Mouse (Mus musculus): ENCODE measurements around the gene Prrt1.

GRCm38 (mm10) chr17:34681132-34681571, 51.8 kb downstream of the Prrt1 start:
- no peak for TF ChIP-seq POLR2A (IDR thresholded peaks at IDR 0.05; ENCODE audit: low read depth, low read length)
- TF ChIP-seq CTCF (IDR thresholded peaks at IDR 0.05; ENCODE audit: borderline replicate concordance, insufficient read depth, low read length): no peak

All from embryonic fibroblast, embryonic 13.5 days (primary cell).